Mouse (Mus musculus): ENCODE measurements at regions not wholly inside any gene's neighbourhood (a gene's known extent, or its start where the extent isn't known, plus 50 kb on each side); places are given as distances from the start of the nearest gene placed in this dataset.

GRCm38 (mm10) chr12:26143411-26143810, 271.6 kb downstream of the Rnf144a start:
- DNase-seq (ENCODE audit: low read depth, low spot score), result no peak

DNA sequence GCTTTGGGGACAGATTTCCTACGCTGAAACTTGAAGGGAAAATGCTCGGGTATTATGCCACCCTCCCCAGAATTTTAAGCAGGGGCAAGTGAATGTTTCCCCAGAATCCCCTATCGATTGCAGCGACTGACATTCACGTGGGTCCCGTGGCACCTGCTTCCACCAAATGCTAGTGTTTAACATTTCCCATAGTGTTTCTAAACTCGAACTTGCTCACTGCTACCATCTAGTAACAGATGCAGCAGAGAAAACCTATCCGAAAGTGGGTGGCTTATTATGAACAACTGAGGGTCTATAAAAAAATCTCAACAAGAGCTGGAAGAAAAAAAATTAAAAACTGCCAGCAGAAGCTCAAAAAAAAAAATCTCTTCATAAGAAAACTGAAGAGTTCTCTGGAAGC, 284.2 kb downstream of the Rnf144a start:
- no peak for DNase-seq (ENCODE audit: low read depth, low spot score)

DNA sequence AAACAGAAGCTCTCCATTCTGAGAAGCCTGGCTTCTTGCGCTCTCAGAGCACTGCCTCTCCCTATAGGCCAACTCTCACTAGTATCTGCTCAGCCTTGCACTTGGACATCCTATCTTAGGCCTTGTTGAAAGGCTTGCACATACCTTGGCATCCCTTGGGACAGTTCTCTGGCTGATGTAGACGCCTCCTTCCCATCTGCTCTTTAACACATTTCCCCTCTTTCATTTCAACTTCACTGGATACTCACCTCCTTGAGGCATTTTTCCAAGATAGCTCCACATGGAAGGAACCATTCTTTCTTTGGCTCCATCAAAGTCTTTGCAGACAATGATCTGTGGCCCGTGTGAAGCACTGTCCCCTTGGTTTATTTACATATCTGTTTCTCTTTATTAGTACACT, 285.0 kb downstream of the Rnf144a start:
- DNase-seq (ENCODE audit: low read depth, low spot score), result no peak

- DNase-seq (ENCODE audit: low read depth, low spot score), result no peak
Observed at GRCm38 (mm10) chr12:26129511-26129910, 285.5 kb downstream of the Rnf144a start.

DNA sequence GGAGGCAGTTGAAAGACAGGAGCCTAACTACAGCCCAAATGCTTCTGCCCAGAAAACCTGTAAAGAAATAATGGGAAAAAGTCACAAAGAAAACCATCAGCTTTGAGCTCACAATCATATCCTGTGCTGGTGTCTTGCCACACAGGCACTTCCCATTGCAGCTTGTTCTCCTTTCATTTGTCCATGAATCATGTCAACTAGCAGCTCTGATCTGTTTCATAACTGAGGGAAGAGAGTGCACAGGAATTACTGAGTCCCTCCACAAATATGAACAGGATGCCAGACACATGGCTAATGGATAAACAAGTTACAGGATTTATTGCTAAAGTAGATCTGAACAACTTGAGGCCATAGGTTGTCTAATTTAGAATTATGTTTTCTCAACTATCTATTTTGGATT, 286.2 kb downstream of the Rnf144a start:
- no peak for DNase-seq (ENCODE audit: low read depth, low spot score)

GRCm38 (mm10) chr12:26126260-26126659, 288.8 kb downstream of the Rnf144a start:
- DNase-seq (ENCODE audit: low read depth, low spot score), result no peak

GRCm38 (mm10) chr12:26124211-26124610, 290.8 kb downstream of the Rnf144a start:
- DNase-seq (ENCODE audit: low read depth, low spot score), result no peak

DNA sequence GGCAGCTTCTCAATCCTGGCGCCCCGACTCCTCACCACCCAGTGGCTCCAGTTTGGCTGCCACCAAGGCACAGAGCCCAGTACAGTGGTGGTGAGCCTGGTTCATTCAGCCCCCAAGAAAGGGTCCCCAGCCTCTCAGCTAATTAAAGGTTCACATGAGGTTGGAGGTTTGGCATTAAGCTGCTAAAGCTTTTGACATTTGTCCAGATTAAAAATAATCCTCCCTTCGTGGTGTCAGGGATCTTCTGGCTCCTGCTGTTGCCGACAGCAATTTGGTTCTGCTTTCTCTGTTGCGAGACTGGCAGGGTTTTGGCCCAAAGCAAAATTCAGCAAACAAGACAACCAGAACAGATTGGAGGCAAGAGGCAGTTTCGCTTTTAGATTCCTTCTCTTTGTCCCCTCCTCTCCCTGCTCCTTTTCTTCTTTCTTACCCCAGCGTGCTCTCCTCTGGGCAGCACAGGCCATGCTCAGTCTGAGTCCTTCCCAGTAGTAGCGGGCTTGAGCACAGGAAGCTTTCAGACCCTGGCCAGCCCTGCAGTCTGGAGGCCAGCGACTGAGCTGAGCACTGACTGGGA, 299.6 kb downstream of the Rnf144a start:
- no peak for DNase-seq (ENCODE audit: low read depth, low spot score)

DNA sequence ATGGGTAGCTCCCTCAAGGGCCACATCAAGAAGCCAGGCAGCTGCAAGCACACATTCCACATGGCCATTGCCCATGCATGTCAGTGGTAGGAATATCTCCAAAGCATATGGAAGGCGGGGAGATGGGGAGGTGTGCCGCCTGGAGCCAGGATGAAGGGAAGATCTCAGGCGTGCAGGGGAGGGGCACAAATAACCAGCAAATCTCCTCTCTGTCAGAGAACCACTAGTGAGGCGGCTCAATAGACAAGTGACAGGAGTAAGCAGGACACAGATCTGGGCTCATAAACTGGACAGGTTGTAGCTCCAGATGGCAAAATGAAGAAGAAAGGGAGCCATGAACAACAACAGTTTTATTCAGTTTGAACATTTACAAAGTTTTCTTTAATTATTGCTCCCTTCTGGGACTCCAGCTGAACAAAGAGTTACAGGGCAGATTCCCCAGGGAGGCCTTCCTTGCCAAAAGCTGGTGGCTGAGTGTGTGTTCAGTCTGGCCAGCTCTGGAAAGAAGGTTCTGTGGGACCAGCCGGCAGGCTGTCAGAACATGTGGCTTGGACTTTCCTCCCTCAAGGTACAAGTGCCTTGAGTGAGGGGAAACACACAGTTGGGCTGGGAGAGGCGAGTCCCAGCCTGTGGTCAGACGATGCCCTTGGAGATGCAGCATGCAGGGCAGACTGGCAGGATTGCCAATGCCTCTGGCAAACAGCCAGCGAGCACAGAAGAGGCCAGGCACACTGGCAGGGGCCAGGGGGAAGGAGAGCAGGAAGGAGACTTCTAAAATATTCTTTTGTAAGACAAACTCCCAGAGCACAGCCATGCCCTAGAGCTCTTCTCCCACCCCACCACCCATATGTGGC, 302.7 kb downstream of the Rnf144a start:
- DNase-seq (ENCODE audit: low read depth, low spot score), result no peak

- no peak for DNase-seq (ENCODE audit: low read depth, low spot score)
Observed at GRCm38 (mm10) chr12:26109866-26110265, 305.2 kb downstream of the Rnf144a start.

GRCm38 (mm10) chr12:26104372-26104771, 310.7 kb downstream of the Rnf144a start:
- no peak for DNase-seq (ENCODE audit: low read depth, low spot score)

DNA sequence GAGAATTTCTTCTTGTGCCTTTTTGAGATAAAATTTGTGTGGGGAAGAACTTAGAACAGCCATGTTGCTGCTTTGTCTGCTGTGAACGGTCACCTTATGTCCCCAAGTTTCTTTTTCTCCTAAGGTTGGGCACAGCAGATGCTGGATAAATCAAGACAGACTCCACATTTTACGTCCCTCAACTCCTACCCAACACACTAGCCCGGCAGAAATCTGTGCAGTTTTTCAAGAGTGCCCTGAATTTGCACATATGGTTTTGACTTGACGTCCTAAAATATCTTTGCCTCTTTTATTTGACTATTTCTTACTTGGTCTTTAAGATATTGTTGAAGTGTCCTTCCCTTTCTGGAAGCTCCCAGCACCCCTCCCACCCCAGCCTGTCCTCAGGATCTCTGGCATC, 312.7 kb downstream of the Rnf144a start:
- DNase-seq (ENCODE audit: low read depth, low spot score), result no peak

- DNase-seq (ENCODE audit: low read depth, low spot score), result no peak
Observed at GRCm38 (mm10) chr12:26100140-26100539, 314.9 kb downstream of the Rnf144a start.

- no peak for DNase-seq (ENCODE audit: low read depth, low spot score)
Observed at GRCm38 (mm10) chr12:26099176-26099575, 315.9 kb downstream of the Rnf144a start.

GRCm38 (mm10) chr12:26092311-26092710, 322.7 kb downstream of the Rnf144a start:
- no peak for DNase-seq (ENCODE audit: low read depth, low spot score)

- DNase-seq (ENCODE audit: low read depth, low spot score), result no peak
Observed at GRCm38 (mm10) chr12:26091865-26092264, 323.2 kb downstream of the Rnf144a start.

- no peak for DNase-seq (ENCODE audit: low read depth, low spot score)
Observed at GRCm38 (mm10) chr12:26088389-26088788, 326.7 kb downstream of the Rnf144a start.

- DNase-seq (ENCODE audit: low read depth, low spot score), result no peak
Observed at GRCm38 (mm10) chr12:26086923-26087322, 328.1 kb downstream of the Rnf144a start.

GRCm38 (mm10) chr12:26086414-26086813, 328.6 kb downstream of the Rnf144a start:
- DNase-seq (ENCODE audit: low read depth, low spot score), result no peak

DNA sequence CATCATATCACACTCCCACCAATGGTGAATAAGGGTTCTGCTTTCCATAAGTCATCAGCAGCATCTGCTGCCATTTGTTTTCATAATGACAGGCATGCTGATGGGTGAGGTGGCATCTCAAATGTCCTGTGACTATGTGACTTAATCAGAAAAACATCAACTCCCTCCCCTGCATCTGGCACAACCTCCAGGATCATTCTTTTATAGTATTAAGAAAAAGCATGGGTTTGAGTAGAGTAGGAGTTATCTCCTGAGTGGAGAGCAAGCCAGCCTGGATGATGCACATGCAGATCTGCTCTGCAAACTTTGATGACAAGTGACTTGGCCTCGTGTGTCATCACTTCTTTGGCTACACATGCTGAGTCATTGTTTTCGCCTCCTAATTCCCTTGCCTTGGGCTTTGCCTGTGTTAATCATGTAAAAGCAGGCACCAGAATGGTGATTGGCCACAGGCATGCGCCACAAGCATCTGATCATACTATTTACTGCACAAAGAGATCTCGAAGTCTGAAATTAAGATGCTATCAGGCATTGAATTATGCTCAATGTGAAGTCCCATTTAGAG, 335.9 kb downstream of the Rnf144a start:
- no peak for DNase-seq (ENCODE audit: low read depth, low spot score)

GRCm38 (mm10) chr12:26075638-26076254, 339.3 kb downstream of the Rnf144a start:
- peak; percentile 6 for DNase-seq (ENCODE audit: low read depth, low spot score)

DNA sequence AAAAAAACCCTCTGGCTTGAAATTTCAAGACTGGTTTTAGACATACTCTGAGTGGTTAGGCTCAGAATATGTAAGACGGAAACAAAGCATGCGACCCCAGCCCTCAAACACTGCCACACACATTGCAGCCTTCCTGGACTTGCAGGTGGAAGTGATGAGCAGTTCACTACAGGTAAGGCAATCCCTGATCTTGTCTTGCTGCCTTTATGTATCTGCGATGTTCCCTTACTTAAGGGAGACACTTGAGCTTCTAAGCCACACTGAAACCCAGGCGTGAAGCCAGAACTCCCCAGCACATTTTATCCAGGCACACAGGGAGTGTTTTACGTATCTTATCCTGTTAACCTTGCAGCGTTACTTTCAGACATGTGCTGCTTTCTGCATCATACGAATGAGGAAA, 342.9 kb downstream of the Rnf144a start:
- DNase-seq (ENCODE audit: low read depth, low spot score), result no peak

Measured in mesoderm, embryonic 11.5 days (tissue).